In the genomic region with DNA sequence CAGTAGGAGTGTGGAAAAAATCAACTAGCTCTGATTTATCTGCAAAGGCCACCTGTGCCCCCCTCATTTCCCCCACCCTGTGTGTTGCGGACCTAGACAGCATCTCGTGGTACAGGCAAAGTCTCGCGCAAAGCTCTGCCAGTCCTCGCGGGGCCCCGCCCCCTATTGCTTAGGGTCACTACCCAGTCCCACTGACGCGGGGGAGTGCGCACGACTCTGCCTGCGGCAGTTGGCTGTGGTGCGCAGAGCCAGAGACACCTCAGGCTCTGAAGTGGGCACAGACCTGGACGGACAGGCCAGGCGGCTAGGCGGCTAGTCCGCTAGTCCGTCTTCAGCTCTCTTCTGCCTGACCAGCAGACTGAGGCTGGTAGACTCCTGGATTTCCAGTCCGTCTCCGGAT, we compare ENCODE assay signal across 10 mouse cellular contexts. TPM values are rescaled to one million over a fixed set of nuclear protein-coding genes. Genes with fewer than 3 reads are reported as not detected.
DNase-seq lines count a peak whose midpoint lies in the region; ATAC-seq lines count a peak whose summit lies in the region.
"Had no signal": no experiment of that assay in that cellular context is flagged by ENCODE, and none has a peak within 500 bp of the region (broad histone marks: within the 10 kb centered on the region; RNA-seq: fewer than 3 reads in every experiment).

A gene (plus strand): TSS at position 228 of the 400 bp plus-strand sequence.

- no peak for ATAC-seq in heart, embryonic 15.5 days (replicated peaks; ENCODE audit: insufficient number of reproducible peaks, insufficient read depth, low FRiP score, low read depth)
- ATAC-seq in hindbrain, embryonic 16.5 days = peak; percentile 42; the same call in 1 of the 2 replicates
- ATAC-seq in neural tube, embryonic 14.5 days (ENCODE audit: low read depth) = peak; percentile 56; the same call in 1 of the 2 replicates
- ATAC-seq: lung, postnatal 0 days had no signal

- no peak within 1 kb of the TSS for H3K4me3 ChIP-seq in heart, embryonic 15.5 days
- peak within 1 kb of the TSS; percentile 26 for H3K4me3 ChIP-seq in hindbrain, embryonic 16.5 days (ENCODE audit: low read length)
- H3K4me3 ChIP-seq in neural tube, embryonic 14.5 days (ENCODE audit: low read depth, low read length) = no peak within 1 kb of the TSS

- 11% methylated on average over 20 of the region's 20 CpGs for WGBS in heart, embryonic 15.5 days
- 13% methylated on average over 20 of the region's 20 CpGs for WGBS in hindbrain, embryonic 16.5 days
- WGBS in neural tube, embryonic 14.5 days = 10% methylated on average over 20 of the region's 20 CpGs

- no peak for DNase-seq in heart, adult 18-20 months
- DNase-seq in embryo, embryonic 11 days = peak; percentile 49
- DNase-seq in gastrocnemius, adult 8-10 months (ENCODE audit: low spot score in 2 of 2) = no peak
- DNase-seq in right cerebral cortex, adult 18-20 months = no peak
- DNase-seq in lung, postnatal 10 days = no peak

- no peaks in the 10 kb centered on the region for H3K36me3 ChIP-seq in heart, embryonic 15.5 days
- no peaks in the 10 kb centered on the region for H3K36me3 ChIP-seq in hindbrain, embryonic 16.5 days (ENCODE audit: control insufficient read depth, insufficient read depth, low read length)
- no peaks in the 10 kb centered on the region for H3K36me3 ChIP-seq in neural tube, embryonic 14.5 days (ENCODE audit: control insufficient read depth, insufficient read depth, low read length)

- no peak within 1 kb of the TSS for H3K9ac ChIP-seq in heart, embryonic 15.5 days
- H3K9ac ChIP-seq in hindbrain, embryonic 16.5 days (ENCODE audit: low read depth, low read length) = no peak within 1 kb of the TSS
- no peak within 1 kb of the TSS for H3K9ac ChIP-seq in neural tube, embryonic 14.5 days (replicated peaks; ENCODE audit: low read depth, low read length)

- peak within 1 kb of the TSS; percentile 43 for H3K4me2 ChIP-seq in heart, embryonic 15.5 days
- peak within 1 kb of the TSS; percentile 42 for H3K4me2 ChIP-seq in hindbrain, embryonic 16.5 days (ENCODE audit: low read length)
- peak within 1 kb of the TSS; percentile 14; the same call in 1 of the 2 replicates for H3K4me2 ChIP-seq in neural tube, embryonic 14.5 days (ENCODE audit: low read depth, low read length)

- no peak within 1 kb of the TSS for H3K27ac ChIP-seq in heart, embryonic 15.5 days
- H3K27ac ChIP-seq in hindbrain, embryonic 16.5 days (ENCODE audit: low read depth, low read length) = no peak within 1 kb of the TSS
- H3K27ac ChIP-seq in neural tube, embryonic 14.5 days (ENCODE audit: low read depth, low read length) = no peak within 1 kb of the TSS

- H3K4me1 ChIP-seq in heart, embryonic 15.5 days (replicated peaks) = no peaks in the 10 kb centered on the region
- no peaks in the 10 kb centered on the region for H3K4me1 ChIP-seq in hindbrain, embryonic 16.5 days (ENCODE audit: control insufficient read depth, insufficient read depth, low read depth, low read length)
- no peaks in the 10 kb centered on the region for H3K4me1 ChIP-seq in neural tube, embryonic 14.5 days (ENCODE audit: control insufficient read depth, insufficient read depth, low read length)

- H3K9me3 ChIP-seq in heart, embryonic 15.5 days (replicated peaks) = no peaks in the 10 kb centered on the region
- H3K9me3 ChIP-seq in hindbrain, embryonic 16.5 days (ENCODE audit: control insufficient read depth, low read length) = no peaks in the 10 kb centered on the region
- H3K9me3 ChIP-seq in neural tube, embryonic 14.5 days (ENCODE audit: control insufficient read depth, low read length) = no peaks in the 10 kb centered on the region

- H3K27me3 ChIP-seq in heart, embryonic 15.5 days = peaks cover 6% of the 10 kb centered on the region; the same call in 1 of the 2 replicates
- no peaks in the 10 kb centered on the region; the same call in none of the 2 replicates for H3K27me3 ChIP-seq in hindbrain, embryonic 16.5 days (replicated peaks; ENCODE audit: control insufficient read depth, insufficient read depth, low read length)
- no peaks in the 10 kb centered on the region for H3K27me3 ChIP-seq in neural tube, embryonic 14.5 days (ENCODE audit: control insufficient read depth, insufficient read depth, low read length)

RNA-seq across cellular contexts. Expression of the gene that starts here (rescaled TPM):
- not detected in 2 replicates for polyA plus RNA-seq in heart, embryonic 15.5 days (2015; fragmentation: Nextera tagmentation; extraction: Ambion mirVana)
- total RNA-seq in heart, adult 18-20 months (2021) = not detected
- 0.20 and 0.26 TPM in 2 replicates for polyA plus RNA-seq in hindbrain, embryonic 16.5 days (2015; fragmentation: Nextera tagmentation; extraction: Ambion mirVana)
- polyA plus RNA-seq in neural tube, embryonic 14.5 days (2014; fragmentation: Nextera tagmentation; extraction: Ambion mirVana) = 0.05 and 0.18 TPM in 2 replicates
- not detected for total RNA-seq in gastrocnemius, adult 8-10 months (2022)
- total RNA-seq: MEL had no signal
- polyA plus RNA-seq: lung, postnatal 0 days had no signal

Comparison
In these comparisons a context has a peak if more than half of its experiments do, and no peak if none do; other contexts are left out.
1. Peak in ATAC-seq, H3K4me3 ChIP-seq and H3K4me2 ChIP-seq in hindbrain, embryonic 16.5 days; RNA of the gene not detected or under 1 TPM.
2. Peak in ATAC-seq and H3K4me2 ChIP-seq in neural tube, embryonic 14.5 days; RNA of the gene not detected or under 1 TPM.